Mouse (Mus musculus): ENCODE data around the gene Ucma.

- no peak for TF ChIP-seq CTCF (IDR thresholded peaks at IDR 0.05; ENCODE audit: control insufficient read depth, insufficient read depth, low read length)
- TF ChIP-seq POLR2A (IDR thresholded peaks at IDR 0.05; ENCODE audit: borderline replicate concordance, control insufficient read depth, low read depth, low read length): no peak
Measured at GRCm38 (mm10) chr2:4993584-4993983, 17.7 kb downstream of the Ucma start.

Measured in bone marrow, adult 2 months (tissue).